8 mouse cellular contexts compared by ENCODE assay signal in the genomic region with DNA sequence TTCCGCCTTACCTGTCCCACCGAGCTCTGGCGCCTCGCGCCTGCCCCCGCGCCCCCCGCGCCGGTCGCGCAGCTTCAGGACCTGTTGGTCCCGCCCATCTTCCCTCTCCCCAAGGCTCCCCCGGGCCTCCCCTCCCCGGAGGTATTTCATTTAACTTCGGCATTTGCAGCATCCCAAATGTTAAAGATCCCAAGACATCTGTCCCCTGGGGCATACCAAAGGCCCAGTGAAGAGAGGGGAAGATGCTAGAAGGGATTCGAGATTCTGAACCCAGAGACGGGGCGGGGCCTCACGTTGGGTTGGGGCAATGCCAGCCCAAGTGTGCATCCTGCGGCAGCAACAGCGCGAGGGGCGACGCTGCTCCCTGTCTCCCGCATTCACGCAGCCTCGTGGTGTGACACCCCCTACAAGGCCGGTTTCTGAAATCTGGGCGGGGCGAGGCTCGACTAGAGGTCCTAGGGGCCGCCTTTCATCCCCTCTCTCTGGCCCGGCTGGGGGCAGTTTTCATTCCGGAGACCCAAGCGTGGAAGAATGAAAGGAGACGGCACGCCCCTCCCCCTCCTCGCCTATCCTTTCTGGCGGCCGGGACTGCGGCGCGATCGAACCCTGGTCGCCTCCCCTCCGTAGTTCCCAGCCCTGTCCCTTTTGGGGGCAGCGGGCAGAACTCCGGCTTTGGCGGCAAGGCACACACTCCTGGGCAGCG. TPM values are rescaled to one million over a fixed set of nuclear protein-coding genes. Genes with fewer than 3 reads are reported as not detected.
DNase-seq lines count a peak whose midpoint lies in the region; ATAC-seq and TF ChIP-seq lines count a peak whose summit lies in the region.

A gene (minus strand): TSS at position 373 of the 703 bp plus-strand sequence.

- peaks cover 14% of the 10 kb centered on the region for H3K4me1 ChIP-seq in erythroblast, embryonic 14.5 days (ENCODE audit: control insufficient read depth)

- H3K9me3 ChIP-seq in erythroblast, embryonic 14.5 days (ENCODE audit: control insufficient read depth, low read length): peaks cover 4% of the 10 kb centered on the region; the same call in 1 of the 2 replicates

- CTCF ChIA-PET in Patski (lab: Charles Lee): no interaction called here

- POLR2A ChIA-PET in Patski (lab: Charles Lee): interaction anchor here (1.2 kb wide), 1 partner anchor 13 kb away, joined by 3 read pairs; no protein-coding TSS in a partner anchor

- peak within 1 kb of the TSS; percentile 53 for H3K4me3 ChIP-seq in erythroblast, embryonic 14.5 days (replicated peaks)

- no peak for ATAC-seq in erythroblast, adult 5-6 weeks (replicated peaks; ENCODE audit: low FRiP score, poor library complexity, severe bottlenecking)
- ATAC-seq in Patski: peak; percentile 72
- peak; percentile 18 to 60; a peak in 3 of 4 replicates for ATAC-seq in hematopoietic stem cell, adult 5-6 weeks (replicated peaks in 1 of 2; ENCODE audit: insufficient read depth in 1 of 2, low FRiP score in 2 of 2, low TSS enrichment in 1 of 2, low read depth in 1 of 2, poor library complexity in 2 of 2, severe bottlenecking in 2 of 2)
- ATAC-seq in megakaryocyte-erythroid progenitor cell, adult 5-6 weeks (replicated peaks; ENCODE audit: low FRiP score, low TSS enrichment, poor library complexity, severe bottlenecking): peak; percentile 73

- H3K36me3 ChIP-seq in erythroblast, embryonic 14.5 days (ENCODE audit: control insufficient read depth): no peaks in the 10 kb centered on the region
- no peaks in the 10 kb centered on the region for H3K36me3 ChIP-seq in splenic B cell, adult 2 months (ENCODE audit: control insufficient read depth, insufficient read depth, low read length, poor library complexity, severe bottlenecking)

- DNase-seq in Patski (ENCODE audit: low read depth, low spot score): peak; percentile 50
- DNase-seq in embryo, embryonic 10 days (ENCODE audit: low spot score): peak; percentile 92
- peak; percentile 23 to 37 for DNase-seq in left cerebral cortex, adult 8-10 months (ENCODE audit: low spot score in 2 of 2)
- peak; percentile 42 for DNase-seq in splenic B cell, adult 2 months (ENCODE audit: low read depth, low spot score)

- H3K27me3 ChIP-seq in erythroblast, embryonic 14.5 days (ENCODE audit: control insufficient read depth): peaks cover 81% of the 10 kb centered on the region
- H3K27me3 ChIP-seq in Patski: no peaks in the 10 kb centered on the region
- 0 out of 2 replicates have a peak, but pooled peaks cover 2% of the 10 kb centered on the region for H3K27me3 ChIP-seq in splenic B cell, adult 2 months (ENCODE audit: control insufficient read depth, insufficient read depth, low read length, poor library complexity, severe bottlenecking)

- in situ Hi-C loops in Patski (cut with MboI; ENCODE audit: low pct_unique_long_range_greater_than_20kb): no loop called here

- no peak for TF ChIP-seq CTCF in Patski (IDR thresholded peaks at IDR 0.05)

RNA-seq across cellular contexts. Expression of the gene that starts here (rescaled TPM):
- polyA plus RNA-seq in erythroblast, embryonic 14.5 days (2012): not detected in 2 replicates
- total RNA-seq in erythroblast, adult 5-6 weeks (2015; ENCODE audit: low replicate concordance): not detected in 2 replicates
- not detected in 2 replicates for total RNA-seq in erythroblast, adult 5-6 weeks (2017; ENCODE audit: low replicate concordance)
- polyA plus RNA-seq in Patski (2021): 21.6 TPM
- total RNA-seq in hematopoietic stem cell, adult 5-6 weeks (2017): 1.2 TPM in 1 of 2 replicates, not detected in the other
- total RNA-seq in left cerebral cortex, adult 8-10 months (2022): 1 to 10 TPM; 1.2 to 2.7 (median 1.5) TPM
- total RNA-seq in megakaryocyte-erythroid progenitor cell, adult 5-6 weeks (2014; fragmentation: Nextera tagmentation): not detected in 2 replicates
- not detected in 2 replicates for total RNA-seq in megakaryocyte-erythroid progenitor cell, adult 5-6 weeks (2017)

Comparison
In these comparisons a context has a peak if more than half of its experiments do, and no peak if none do; other contexts are left out.
1. RNA of the gene that starts here (polyA plus RNA-seq): 21.6 TPM in Patski (single experiment); not detected in erythroblast, embryonic 14.5 days; every median in the first group is over 10 times any median in the second.
2. Peak in ATAC-seq in megakaryocyte-erythroid progenitor cell, adult 5-6 weeks; RNA of the gene not detected or under 1 TPM.
3. DNase-seq: peak in every context shown above with its lines; median percentile 92 in embryo, embryonic 10 days; 50 in Patski; 42 in splenic B cell, adult 2 months; 30 in left cerebral cortex, adult 8-10 months.